Mouse (Mus musculus): ENCODE results near the gene Vmn2r7.
"Not testable (repeated sequence)": the region's sequence is repeated elsewhere in the genome, so short reads cannot be mapped to it uniquely, and the experiment has no call there.

The Vmn2r7 gene

GRCm38 (mm10) chr3:64844665-64845064 is at the start of gene Vmn2r7:
Gene Vmn2r7 (minus strand): TSS chr3:64844765.
- DNase-seq: not testable (repeated sequence)

- DNase-seq: no peak
Measured at GRCm38 (mm10) chr3:64889725-64890124, 45.2 kb upstream of the Vmn2r7 start.

- no peak for DNase-seq
Measured at GRCm38 (mm10) chr3:64878199-64878977, 33.8 kb upstream of the Vmn2r7 start.

DNA sequence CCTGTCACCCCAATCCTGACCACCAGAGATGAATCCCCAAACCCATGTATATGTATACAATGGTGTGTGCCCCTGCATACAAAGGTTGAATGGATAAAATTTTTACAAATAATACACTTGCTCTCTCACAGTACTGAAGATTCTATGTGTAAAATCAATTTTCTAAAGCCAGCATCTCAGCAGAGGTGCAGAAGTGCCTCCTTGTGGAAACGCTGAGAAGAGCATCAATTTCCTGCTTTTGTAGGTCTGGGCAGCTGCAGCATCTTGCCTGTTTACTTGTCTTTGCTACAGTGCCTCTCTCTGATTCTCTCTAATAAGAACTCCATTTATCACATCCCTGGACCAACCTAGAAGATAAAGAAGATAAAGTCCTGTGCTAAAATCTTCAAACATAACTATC is 32.1 kb upstream of the Vmn2r7 start:
- DNase-seq: no peak

DNA sequence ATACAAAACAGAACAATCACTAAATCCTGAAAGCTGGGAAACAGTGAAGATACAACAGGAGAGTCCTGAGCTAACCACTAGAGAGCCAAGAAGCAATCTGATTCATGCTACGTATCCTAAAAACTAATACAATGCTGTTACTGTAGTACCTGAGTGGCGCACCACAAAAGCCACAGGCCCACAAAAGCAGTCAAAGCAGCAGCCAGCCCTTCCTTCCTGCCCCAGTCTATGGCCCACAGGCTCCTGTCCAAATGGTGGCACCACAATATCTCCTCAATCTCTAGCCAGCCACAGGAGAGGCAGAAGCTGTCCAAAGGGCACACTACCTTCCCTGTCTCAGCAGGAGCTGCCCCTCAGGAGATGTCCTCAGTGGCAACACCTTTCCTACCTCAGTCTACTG is 1.7 kb downstream of the Vmn2r7 start:
- no peak for DNase-seq

- DNase-seq: peak; percentile 20
Measured at GRCm38 (mm10) chr3:64842299-64842698, 2.3 kb downstream of the Vmn2r7 start.

- DNase-seq: no peak
Measured at GRCm38 (mm10) chr3:64831134-64831533, 13.4 kb downstream of the Vmn2r7 start.

GRCm38 (mm10) chr3:64791245-64791591 is 53.3 kb downstream of the Vmn2r7 start:
- DNase-seq: no peak

DNA sequence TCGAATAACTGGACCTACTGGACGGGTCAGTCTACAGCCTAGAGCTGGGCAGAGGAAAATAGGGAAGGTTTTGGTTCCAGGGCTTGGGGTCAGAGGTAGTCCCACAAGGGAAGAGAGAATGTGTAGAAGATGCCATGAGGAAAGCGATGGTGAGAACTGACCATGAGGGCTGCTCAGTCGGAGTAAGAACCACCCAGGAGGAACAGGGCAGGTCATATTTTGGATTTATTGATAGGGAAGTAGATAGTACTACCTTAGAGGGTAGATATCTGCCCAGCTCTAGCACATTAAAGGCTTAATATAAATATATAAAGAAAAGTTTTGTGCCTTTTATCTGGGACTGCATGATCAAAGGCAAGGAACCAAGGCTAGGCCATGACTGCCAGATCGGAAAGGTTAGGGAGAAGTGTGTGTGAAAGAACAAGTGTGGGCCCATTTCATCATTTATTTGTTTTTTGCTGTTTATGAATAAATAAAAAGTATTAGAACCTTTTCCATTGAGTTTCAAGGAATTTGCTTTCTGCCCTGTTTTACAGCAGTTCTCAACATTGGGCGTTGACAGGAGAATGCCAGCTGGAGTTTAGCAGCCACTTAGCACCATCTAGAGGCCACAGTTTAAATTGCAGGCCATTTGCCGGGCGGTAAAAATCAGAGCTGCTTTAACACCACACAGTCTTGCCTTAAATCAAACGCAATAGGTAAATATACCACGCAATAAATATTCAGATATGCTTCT is 53.9 kb downstream of the Vmn2r7 start:
- peak; percentile 31 for DNase-seq

DNA sequence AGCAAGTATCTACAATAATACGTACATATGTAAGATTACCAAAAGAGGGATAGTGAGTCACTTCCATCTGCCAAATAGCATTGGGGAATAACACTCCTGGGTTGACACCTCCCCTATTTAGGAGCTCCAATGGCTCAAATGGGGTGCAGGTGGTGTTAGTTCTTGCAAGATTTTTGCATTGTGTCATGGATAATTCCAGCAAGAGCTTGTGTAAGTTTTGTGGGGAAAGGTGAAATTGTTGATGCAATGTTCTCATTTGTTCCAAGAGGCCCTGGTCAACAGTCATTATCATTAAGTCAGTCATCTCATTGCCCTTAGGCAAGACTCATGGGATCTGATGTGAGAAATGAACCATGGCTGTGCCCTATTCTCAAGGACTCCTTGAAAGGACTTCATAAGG is 61.7 kb downstream of the Vmn2r7 start:
- DNase-seq: no peak

GRCm38 (mm10) chr3:64772132-64772531 is 72.4 kb downstream of the Vmn2r7 start:
- DNase-seq: no peak

GRCm38 (mm10) chr3:64756145-64756544 is 88.4 kb downstream of the Vmn2r7 start:
- DNase-seq: no peak

DNA sequence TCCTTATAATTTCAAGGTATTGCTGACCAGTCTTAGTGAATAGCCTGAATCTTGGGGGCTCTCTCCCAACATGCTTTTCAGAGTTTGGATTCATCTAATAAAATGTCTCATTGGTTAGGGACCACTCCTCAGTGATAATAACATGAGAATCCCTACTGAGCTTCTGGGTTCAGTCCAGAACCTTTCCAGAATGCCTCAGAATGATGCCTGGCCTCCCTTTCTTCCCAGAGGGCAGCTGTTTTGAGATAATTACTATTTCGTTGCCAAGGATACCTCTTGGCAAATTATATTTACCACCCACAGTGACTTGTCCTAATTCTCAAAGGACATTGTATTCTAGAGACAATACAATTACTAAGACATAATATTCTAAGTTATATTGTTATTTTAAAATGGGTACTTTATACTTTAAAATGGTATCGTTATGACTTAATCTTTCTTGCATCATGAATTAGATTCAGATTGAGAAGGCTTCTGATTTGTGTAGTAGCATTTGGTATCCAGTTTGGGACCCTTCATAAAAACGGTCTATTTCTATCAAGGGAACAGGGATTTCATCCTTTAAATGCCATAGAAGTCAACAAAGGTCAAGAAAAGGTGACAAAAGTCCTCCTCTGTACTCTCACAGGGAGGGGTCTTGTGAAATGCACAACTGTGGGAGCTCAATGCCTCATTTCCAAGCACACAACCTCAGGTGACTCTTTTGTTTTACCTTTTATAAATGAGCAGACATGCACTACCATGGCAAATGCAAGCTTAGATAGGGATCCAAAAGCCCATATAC is 117.2 kb downstream of the Vmn2r7 start:
- not testable (repeated sequence) for DNase-seq

DNA sequence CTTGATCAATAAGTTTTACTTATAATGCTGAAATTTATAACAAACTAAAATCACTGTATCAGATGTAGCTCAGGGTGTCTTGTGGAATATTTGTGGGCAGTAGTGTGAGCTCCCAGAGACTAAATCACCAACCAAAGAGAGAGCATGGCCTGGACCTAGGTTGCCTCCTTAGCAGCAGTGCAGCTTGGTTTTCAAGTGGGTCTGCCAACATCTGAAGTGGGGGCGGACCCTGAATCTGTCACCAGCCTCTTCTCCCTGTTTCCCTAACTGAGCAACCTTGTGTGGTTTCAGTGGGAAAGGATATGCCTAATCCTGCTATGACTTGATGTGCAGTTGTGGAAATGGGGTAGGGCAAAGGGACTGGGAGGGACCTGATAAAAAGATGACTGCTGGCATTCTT is 118.8 kb downstream of the Vmn2r7 start:
- not testable (repeated sequence) for DNase-seq

DNA sequence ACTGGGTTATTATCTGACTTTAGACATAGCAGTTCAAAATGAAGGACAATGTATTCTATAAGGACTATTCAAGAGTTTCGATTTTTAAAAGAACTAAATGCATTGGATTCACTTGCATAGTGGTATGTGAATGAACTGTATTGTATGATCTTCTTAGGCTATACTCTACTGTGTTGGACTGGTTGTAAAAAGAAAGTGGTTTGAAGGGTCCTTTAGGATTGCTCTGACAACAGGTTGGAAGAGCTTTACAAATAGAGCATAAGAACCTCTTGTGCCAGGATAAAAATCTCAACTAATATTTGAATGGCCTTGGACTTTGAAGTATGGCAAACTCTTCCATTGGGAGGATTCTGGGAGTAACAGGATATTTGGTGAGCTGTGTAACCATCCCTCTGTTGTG is 168.5 kb downstream of the Vmn2r7 start:
- DNase-seq: not testable (repeated sequence)
